Mouse (Mus musculus): ENCODE measurements at regions not wholly inside any gene's neighbourhood (a gene's known extent, or its start where the extent isn't known, plus 50 kb on each side); places are given as distances from the start of the nearest gene placed in this dataset.

- Histone ChIP-seq H3K4me2 (ENCODE audit: low read depth) (no peak overlapping the region), H3K4me3 (ENCODE audit: low read depth, low read length) (no peak overlapping the region), H3K9ac (ENCODE audit: low read length) (no peak overlapping the region), H3K4me1 (ENCODE audit: control insufficient read depth, insufficient read depth, low read length) (no peaks in the 10 kb centered on the region), H3K27ac (ENCODE audit: low read depth, low read length) (no peak overlapping the region), H3K9me3 (ENCODE audit: control insufficient read depth, low read length) (no peaks in the 10 kb centered on the region), H3K36me3 (ENCODE audit: control insufficient read depth, insufficient read depth, low read length) (no peaks in the 10 kb centered on the region), H3K27me3 (ENCODE audit: control insufficient read depth, insufficient read depth, low read length) (no peaks in the 10 kb centered on the region)
- WGBS, result 90% methylated on average over 4 of the region's 4 CpGs
- DNase-seq (ENCODE audit: low spot score) (no peak), ATAC-seq (ENCODE audit: insufficient read depth, low FRiP score, low TSS enrichment) (no peak)
These were observed 288.3 kb downstream of the Sox9 start for GRCm38 (mm10) chr11:113070365-113070764.

DNA sequence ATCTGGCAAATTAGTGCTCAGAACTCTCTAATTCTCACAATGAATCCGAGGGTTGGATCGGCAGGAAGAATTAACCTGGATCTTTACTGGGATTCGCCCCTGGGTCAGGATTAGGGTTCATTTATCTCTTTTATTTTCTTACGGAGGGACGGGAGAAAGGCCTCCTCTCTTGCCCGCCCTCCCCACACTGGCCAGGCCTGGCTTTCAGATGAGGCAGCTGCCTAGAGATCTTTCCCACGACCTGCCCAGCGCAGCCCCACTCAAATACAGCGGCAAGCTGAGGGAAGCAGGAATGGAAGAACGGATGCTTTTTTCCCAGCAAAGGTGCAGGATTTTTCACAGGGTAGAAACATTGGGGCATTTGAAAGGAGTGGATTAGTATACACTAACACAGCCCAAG is 289.9 kb downstream of the Sox9 start:
- no peaks in the 10 kb centered on the region for H3K9me3 ChIP-seq (ENCODE audit: control insufficient read depth, low read length)
- no peak for ATAC-seq (ENCODE audit: insufficient read depth, low FRiP score, low TSS enrichment)

GRCm38 (mm10) chr11:113074328-113074727 is 292.3 kb downstream of the Sox9 start:
- WGBS, result 92% methylated on average over 9 of the region's 9 CpGs
- no peaks in the 10 kb centered on the region for H3K27me3 ChIP-seq (ENCODE audit: control insufficient read depth, insufficient read depth, low read length)
- no peak overlapping the region for H3K4me3 ChIP-seq (ENCODE audit: low read depth, low read length)
- DNase-seq (ENCODE audit: low spot score) (no peak), ATAC-seq (ENCODE audit: insufficient read depth, low FRiP score, low TSS enrichment) (no peak)
- H3K27ac ChIP-seq (ENCODE audit: low read depth, low read length), result no peak overlapping the region
- no peak overlapping the region for H3K4me2 ChIP-seq (ENCODE audit: low read depth)
- H3K36me3 ChIP-seq (ENCODE audit: control insufficient read depth, insufficient read depth, low read length), result no peaks in the 10 kb centered on the region
- no peak overlapping the region for H3K9ac ChIP-seq (ENCODE audit: low read length)
- H3K9me3 ChIP-seq (ENCODE audit: control insufficient read depth, low read length), result no peaks in the 10 kb centered on the region
- no peaks in the 10 kb centered on the region for H3K4me1 ChIP-seq (ENCODE audit: control insufficient read depth, insufficient read depth, low read length)

More for the DNA sequence above, 289.9 kb downstream of the Sox9 start:
- no peak overlapping the region for H3K27ac ChIP-seq (ENCODE audit: low read depth, low read length)
- no peaks in the 10 kb centered on the region for H3K27me3 ChIP-seq (ENCODE audit: control insufficient read depth, insufficient read depth, low read length)
- 52% methylated on average over 10 of the region's 10 CpGs for WGBS
- H3K4me2 ChIP-seq (ENCODE audit: low read depth), result no peak overlapping the region
- no peak overlapping the region for H3K4me3 ChIP-seq (ENCODE audit: low read depth, low read length)
- H3K4me1 ChIP-seq (ENCODE audit: control insufficient read depth, insufficient read depth, low read length), result no peaks in the 10 kb centered on the region
- no peak for DNase-seq (ENCODE audit: low spot score)
- no peaks in the 10 kb centered on the region for H3K36me3 ChIP-seq (ENCODE audit: control insufficient read depth, insufficient read depth, low read length)
- H3K9ac ChIP-seq (ENCODE audit: low read length), result no peak overlapping the region

GRCm38 (mm10) chr11:113076371-113076770 is 294.3 kb downstream of the Sox9 start:
- H3K36me3 ChIP-seq (ENCODE audit: control insufficient read depth, insufficient read depth, low read length), result no peaks in the 10 kb centered on the region
- H3K27ac ChIP-seq (ENCODE audit: low read depth, low read length), result no peak overlapping the region
- no peaks in the 10 kb centered on the region for H3K4me1 ChIP-seq (ENCODE audit: control insufficient read depth, insufficient read depth, low read length)
- WGBS, result 97% methylated on average over 4 of the region's 4 CpGs
- no peaks in the 10 kb centered on the region for H3K27me3 ChIP-seq (ENCODE audit: control insufficient read depth, insufficient read depth, low read length)
- no peak overlapping the region for H3K9ac ChIP-seq (ENCODE audit: low read length)
- DNase-seq (ENCODE audit: low spot score) (no peak), ATAC-seq (ENCODE audit: insufficient read depth, low FRiP score, low TSS enrichment) (no peak)
- no peaks in the 10 kb centered on the region for H3K9me3 ChIP-seq (ENCODE audit: control insufficient read depth, low read length)
- no peak overlapping the region for H3K4me3 ChIP-seq (ENCODE audit: low read depth, low read length)
- H3K4me2 ChIP-seq (ENCODE audit: low read depth), result no peak overlapping the region

DNA sequence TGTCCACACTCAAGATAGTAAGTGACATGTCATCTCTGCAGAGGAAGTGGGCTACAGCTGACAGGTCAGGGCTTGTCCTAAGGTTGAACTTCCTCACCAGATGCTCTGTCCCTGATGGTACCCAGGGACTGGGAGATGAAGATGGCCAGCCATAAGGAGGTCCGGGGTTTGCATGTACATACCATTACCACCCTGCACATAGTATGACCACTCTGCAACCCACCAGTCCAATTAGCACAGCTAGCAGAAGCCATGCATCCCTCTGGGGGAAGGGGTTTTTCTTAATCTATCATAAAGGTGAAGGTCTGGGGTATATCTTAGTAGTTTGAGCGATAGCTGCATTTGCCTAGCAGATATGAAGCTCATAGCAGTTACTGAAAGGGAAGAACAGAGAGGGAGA is 298.3 kb downstream of the Sox9 start:
- Histone ChIP-seq H3K36me3 (ENCODE audit: control insufficient read depth, insufficient read depth, low read length) (no peaks in the 10 kb centered on the region), H3K4me3 (ENCODE audit: low read depth, low read length) (no peak overlapping the region), H3K27me3 (ENCODE audit: control insufficient read depth, insufficient read depth, low read length) (no peaks in the 10 kb centered on the region), H3K4me1 (ENCODE audit: control insufficient read depth, insufficient read depth, low read length) (no peaks in the 10 kb centered on the region), H3K27ac (ENCODE audit: low read depth, low read length) (no peak overlapping the region), H3K4me2 (ENCODE audit: low read depth) (no peak overlapping the region), H3K9me3 (ENCODE audit: control insufficient read depth, low read length) (no peaks in the 10 kb centered on the region), H3K9ac (ENCODE audit: low read length) (no peak overlapping the region)
- DNase-seq (ENCODE audit: low spot score) (no peak), ATAC-seq (ENCODE audit: insufficient read depth, low FRiP score, low TSS enrichment) (no peak)
- WGBS, result 91% methylated on average over 2 of the region's 2 CpGs

DNA sequence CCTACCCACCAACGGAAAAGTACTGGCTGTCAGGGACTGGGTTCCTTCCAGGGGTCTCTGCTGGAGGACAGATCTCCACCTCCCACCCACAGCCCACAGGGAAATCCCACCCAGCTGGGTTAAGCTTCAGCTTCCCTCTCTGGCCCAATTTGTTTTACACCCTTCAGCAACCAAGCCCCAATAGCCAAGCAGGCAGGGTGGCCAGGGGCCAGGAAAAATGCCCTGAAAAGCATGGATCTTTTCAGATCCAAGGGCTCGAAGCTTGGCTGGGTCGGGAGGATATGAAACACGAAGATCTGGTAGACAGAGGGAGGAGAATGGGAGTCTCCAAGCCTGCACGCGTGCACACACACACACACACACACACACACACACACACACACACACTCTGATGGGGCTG is 302.4 kb downstream of the Sox9 start:
- Histone ChIP-seq H3K9me3 (ENCODE audit: control insufficient read depth, low read length) (no peaks in the 10 kb centered on the region), H3K36me3 (ENCODE audit: control insufficient read depth, insufficient read depth, low read length) (no peaks in the 10 kb centered on the region), H3K27ac (ENCODE audit: low read depth, low read length) (no peak overlapping the region), H3K9ac (ENCODE audit: low read length) (no peak overlapping the region), H3K27me3 (ENCODE audit: control insufficient read depth, insufficient read depth, low read length) (no peaks in the 10 kb centered on the region), H3K4me3 (ENCODE audit: low read depth, low read length) (no peak overlapping the region), H3K4me1 (ENCODE audit: control insufficient read depth, insufficient read depth, low read length) (no peaks in the 10 kb centered on the region), H3K4me2 (ENCODE audit: low read depth) (no peak overlapping the region)
- DNase-seq (ENCODE audit: low spot score), result no peak
- 94% methylated on average over 6 of the region's 6 CpGs for whole genome bisulfite sequencing
- no peak for ATAC-seq (ENCODE audit: insufficient read depth, low FRiP score, low TSS enrichment)

GRCm38 (mm10) chr11:113085556-113085955 is 303.5 kb downstream of the Sox9 start:
- ATAC-seq (ENCODE audit: insufficient read depth, low FRiP score, low TSS enrichment), result no peak; the same call in 1 of the 2 replicates
- Histone ChIP-seq H3K9ac (ENCODE audit: low read length) (no peak overlapping the region), H3K4me2 (ENCODE audit: low read depth) (no peak overlapping the region), H3K4me3 (ENCODE audit: low read depth, low read length) (no peak overlapping the region), H3K27me3 (ENCODE audit: control insufficient read depth, insufficient read depth, low read length) (no peaks in the 10 kb centered on the region), H3K9me3 (ENCODE audit: control insufficient read depth, low read length) (no peaks in the 10 kb centered on the region), H3K27ac (ENCODE audit: low read depth, low read length) (no peak overlapping the region), H3K36me3 (ENCODE audit: control insufficient read depth, insufficient read depth, low read length) (no peaks in the 10 kb centered on the region), H3K4me1 (ENCODE audit: control insufficient read depth, insufficient read depth, low read length) (no peaks in the 10 kb centered on the region)
- DNase-seq (ENCODE audit: low spot score), result no peak
- 70% methylated on average over 9 of the region's 9 CpGs for WGBS

DNA sequence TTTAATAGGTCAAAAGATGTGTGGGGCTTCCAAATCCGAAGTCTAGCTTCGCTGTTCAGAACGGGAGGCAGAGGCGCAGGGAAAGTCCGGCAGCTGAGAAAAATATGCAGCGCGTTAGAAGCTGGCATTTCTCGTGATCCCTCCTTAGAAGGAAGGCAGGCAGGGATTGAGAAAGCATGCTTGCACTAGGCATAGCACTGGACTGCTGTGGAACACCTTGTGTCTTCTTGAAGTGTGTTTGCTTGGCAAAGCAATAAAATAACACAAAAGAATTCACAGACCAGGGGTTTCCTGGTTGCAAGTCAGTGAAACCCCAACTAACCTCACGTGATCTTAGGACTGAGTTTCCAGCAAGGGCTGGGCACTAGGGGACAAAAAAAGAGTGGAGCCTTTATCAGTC is 305.1 kb downstream of the Sox9 start:
- WGBS, result 71% methylated on average over 9 of the region's 9 CpGs
- no peak for ATAC-seq (ENCODE audit: insufficient read depth, low FRiP score, low TSS enrichment)
- H3K9me3 ChIP-seq (ENCODE audit: control insufficient read depth, low read length), result no peaks in the 10 kb centered on the region
- DNase-seq (ENCODE audit: low spot score), result no peak
- H3K4me3 ChIP-seq (ENCODE audit: low read depth, low read length), result no peak overlapping the region
- H3K9ac ChIP-seq (ENCODE audit: low read length), result no peak overlapping the region
- no peaks in the 10 kb centered on the region for H3K4me1 ChIP-seq (ENCODE audit: control insufficient read depth, insufficient read depth, low read length)
- no peak overlapping the region for H3K27ac ChIP-seq (ENCODE audit: low read depth, low read length)
- no peaks in the 10 kb centered on the region for H3K27me3 ChIP-seq (ENCODE audit: control insufficient read depth, insufficient read depth, low read length)
- no peak overlapping the region for H3K4me2 ChIP-seq (ENCODE audit: low read depth)
- no peaks in the 10 kb centered on the region for H3K36me3 ChIP-seq (ENCODE audit: control insufficient read depth, insufficient read depth, low read length)

- H3K4me3 ChIP-seq (ENCODE audit: low read depth, low read length), result no peak overlapping the region
- DNase-seq (ENCODE audit: low spot score), result no peak
- no peak for ATAC-seq (ENCODE audit: insufficient read depth, low FRiP score, low TSS enrichment)
- no peaks in the 10 kb centered on the region for H3K9me3 ChIP-seq (ENCODE audit: control insufficient read depth, low read length)
- no peak overlapping the region for H3K27ac ChIP-seq (ENCODE audit: low read depth, low read length)
- no peaks in the 10 kb centered on the region for H3K36me3 ChIP-seq (ENCODE audit: control insufficient read depth, insufficient read depth, low read length)
- no peaks in the 10 kb centered on the region for H3K4me1 ChIP-seq (ENCODE audit: control insufficient read depth, insufficient read depth, low read length)
- no peak overlapping the region for H3K9ac ChIP-seq (ENCODE audit: low read length)
- no peak overlapping the region for H3K4me2 ChIP-seq (ENCODE audit: low read depth)
- no peaks in the 10 kb centered on the region for H3K27me3 ChIP-seq (ENCODE audit: control insufficient read depth, insufficient read depth, low read length)
- 90% methylated on average over 11 of the region's 11 CpGs for whole genome bisulfite sequencing
These were observed 307.8 kb downstream of the Sox9 start for GRCm38 (mm10) chr11:113089637-113090351.
